Mouse (Mus musculus): ENCODE measurements around the gene Grin1.

The Grin1 gene

DNA sequence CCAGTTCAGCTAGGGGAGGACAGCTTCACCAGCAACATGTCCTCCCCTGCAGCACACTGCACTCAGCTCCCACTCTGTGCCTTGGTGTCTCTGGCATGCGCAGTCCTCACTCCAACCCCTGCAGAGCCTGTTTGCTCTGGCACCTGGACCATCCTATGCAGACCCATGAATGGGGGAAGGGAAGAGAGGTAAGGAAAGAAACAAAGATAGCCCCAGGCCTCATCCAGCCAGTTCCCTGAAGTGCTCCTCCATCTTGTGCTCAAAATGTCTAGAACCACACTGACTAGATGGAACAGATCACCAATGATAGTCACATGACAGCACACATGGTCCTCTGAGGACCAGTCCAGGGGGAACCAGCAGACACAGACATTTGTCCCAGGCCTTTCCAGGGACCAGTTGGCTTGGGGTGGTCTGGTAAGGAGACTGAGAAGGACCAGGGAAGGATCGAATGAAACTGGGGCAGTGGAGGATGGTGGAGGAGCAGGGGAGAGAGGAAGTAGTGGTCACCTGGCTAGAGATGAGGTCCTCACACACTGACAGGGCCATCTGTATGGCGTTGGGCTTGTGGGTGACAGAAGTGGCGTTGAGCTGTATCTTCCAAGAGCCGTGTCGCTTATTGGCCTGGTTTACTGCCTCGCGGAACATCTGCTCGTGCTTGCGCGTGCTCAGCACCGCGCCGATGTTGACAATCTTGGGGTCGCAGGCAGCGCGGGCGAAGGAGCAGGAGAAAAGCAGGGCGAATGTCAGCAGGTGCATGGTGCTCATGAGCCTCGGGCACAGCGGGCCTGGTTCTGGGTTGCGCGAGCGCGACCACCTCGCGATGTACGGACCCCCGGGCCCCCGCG, 644 bp downstream of the Grin1 start:
- peak; percentile 94 for DNase-seq (ENCODE audit: low read depth, low spot score)

DNA sequence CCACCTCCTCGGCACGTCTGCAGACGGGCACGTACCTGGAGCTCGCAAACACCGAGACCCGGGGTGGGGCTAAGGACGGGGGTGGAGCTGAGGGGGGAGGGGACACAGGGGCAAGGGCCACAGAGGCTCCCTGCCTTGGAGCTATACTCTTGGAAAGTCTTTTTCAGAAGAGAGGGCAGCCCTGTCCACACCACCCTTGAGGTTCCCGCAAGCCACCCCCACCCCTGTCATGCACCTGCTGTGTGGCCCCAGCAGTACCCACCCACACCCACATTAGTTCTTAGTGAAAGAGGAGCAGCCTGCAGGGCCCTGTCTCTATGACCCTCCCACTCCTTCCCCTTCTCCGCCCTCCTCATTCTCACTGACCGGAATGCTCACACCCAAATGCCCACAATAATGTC, 7.5 kb downstream of the Grin1 start:
- no peak for DNase-seq (ENCODE audit: low read depth, low spot score)

DNA sequence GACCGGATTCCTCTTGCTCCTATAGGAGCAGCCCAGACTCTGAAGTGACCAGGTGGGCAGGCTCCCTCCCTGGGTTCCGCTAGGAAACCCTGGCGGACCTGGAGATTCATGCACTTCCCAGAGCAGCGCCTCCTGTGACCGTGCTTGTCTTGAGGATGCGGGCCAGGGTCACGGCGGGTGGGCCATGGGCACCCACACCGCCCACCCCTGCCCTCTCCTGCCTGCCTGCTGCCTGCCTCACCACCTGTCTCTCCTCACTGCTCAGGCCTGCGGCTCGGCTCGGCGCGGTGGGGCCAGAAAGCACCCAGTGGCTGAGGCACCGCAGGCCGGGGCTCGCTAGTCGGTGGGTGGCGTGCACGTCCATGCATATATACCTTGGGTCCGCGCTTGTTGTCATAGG, 8.0 kb downstream of the Grin1 start:
- DNase-seq (ENCODE audit: low read depth, low spot score): no peak

DNA sequence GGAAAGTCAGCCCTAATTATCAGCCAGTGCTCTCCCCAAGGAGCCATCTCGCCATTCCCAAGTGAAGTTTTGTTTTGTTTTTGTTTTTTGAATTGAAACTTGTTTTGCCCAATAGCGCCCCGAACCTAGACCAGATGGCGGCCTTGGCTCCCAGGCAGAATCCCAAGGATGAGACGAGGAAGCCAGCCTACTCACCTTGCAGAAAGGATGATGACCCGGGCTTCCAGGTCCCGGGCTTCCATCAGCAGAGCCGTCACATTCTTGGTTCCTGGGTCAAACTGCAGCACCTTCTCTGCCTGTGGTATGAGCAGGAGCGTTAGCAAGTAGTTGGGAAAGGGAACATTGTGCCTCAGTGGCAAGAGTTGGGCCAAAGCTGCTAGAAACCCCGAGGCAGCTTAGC, 8.8 kb downstream of the Grin1 start:
- DNase-seq (ENCODE audit: low read depth, low spot score): no peak

DNA sequence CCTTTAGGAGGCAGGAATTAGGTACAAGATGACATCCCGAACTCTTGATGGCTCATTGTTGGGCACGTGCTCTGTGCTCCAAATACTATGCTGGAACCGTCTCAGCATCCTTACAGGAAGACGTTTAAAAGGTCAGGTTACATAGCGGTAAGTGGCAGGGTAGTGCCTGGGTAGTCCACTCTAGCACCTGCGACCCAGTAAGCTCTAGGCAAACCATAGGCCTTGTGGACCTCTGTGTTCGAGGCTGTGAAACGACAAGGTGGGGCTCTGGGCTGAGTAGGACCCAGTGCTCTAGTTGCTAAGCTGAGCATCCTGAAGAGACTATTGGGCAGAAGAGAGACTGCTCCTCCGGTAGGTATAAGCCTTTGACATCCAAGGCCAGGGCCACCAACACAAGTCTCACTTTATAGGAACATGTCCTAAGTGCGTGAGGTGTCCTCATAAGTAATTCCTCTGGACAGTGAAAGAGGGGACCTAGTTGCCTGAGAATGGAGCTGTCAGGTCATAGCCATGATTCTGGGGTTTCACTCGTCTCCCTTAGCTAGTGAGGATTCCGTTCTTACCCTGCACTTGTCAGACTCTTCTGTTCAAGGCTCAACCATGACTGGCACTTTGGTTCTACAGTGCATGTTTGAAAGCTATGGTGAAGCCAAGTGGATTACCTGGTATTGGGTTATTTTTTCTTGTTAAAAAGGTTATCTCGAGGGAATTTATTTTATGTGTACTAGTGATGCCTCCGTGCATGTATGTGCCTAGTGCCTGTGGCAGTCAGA, 13.2 kb downstream of the Grin1 start:
- DNase-seq (ENCODE audit: low read depth, low spot score): no peak

DNA sequence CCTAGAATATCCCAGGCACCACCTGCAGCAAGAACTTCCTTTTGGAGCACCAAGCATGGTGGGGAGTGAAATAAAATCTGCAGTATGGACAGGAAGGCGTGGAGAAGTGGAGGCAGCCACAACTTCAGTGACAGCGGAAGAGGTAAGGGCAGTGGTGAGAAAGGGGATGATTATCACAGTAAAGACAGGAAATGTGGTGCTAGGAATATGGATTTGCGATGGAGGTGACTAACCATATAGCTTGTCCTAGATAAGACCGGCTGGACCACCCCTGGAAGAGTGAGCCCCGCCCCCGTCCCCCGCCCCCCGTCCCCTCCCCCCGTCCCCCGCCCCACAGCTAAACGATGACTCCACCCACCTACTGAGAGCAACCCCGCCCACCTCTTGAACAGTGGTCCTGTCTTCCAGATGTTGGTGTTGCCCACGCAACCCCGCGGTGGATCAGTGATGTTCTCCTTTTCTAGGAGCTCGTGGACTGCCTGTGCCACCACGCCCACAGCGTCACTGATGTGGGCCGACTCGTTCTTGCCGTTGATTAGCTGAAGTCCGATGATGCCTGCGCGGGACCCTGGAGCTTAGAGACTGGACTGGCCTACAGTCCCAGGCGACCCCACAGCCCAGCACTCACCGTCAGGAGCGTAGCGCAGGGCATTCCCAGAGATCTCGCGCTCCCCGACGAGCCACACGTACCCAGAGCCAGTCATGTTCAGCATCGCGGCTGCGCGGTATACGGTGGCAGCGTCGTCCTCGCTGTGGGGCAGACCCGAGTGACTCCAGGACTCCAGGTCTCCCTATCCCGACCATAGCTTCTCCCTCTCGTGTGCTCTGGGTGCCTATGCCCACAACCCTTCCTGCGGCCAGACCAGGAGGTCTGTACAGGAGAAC, 14.1 kb downstream of the Grin1 start:
- peak; percentile 72 for DNase-seq (ENCODE audit: low read depth, low spot score)

DNA sequence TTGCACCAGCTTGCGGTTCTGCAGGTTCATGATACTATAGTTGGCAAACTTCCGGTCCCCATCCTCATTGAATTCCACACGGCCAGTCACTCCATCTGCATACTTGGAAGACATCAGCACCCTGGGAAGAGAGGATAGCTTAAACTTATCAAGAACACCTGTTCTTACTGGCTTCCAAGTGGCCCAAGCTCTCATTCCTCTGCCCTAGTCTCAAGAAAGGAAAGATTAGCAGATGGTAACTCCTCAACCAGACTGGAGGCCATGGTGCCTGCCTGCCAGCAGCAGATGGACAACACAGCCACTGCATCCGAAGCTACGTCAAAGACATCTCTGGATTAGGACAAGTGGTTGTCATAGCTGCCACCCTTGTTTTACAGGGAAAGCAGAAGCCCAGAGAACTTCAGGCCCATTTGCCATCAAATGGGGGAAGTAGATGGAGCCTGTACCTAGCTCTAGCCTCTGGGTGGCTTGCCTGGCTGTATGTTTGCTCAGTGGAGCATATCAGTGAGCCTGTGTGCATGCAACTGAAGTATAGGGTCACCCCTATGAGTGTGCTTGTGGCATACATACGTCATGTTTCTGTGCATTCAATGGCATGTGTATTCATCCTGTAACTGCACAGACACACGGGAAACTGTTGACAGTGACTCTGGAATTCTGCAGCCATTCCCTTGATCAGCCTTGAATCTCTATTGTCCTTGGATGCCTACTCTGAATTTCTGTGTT, 14.9 kb downstream of the Grin1 start:
- peak; percentile 93 for DNase-seq (ENCODE audit: low read depth, low spot score)

DNA sequence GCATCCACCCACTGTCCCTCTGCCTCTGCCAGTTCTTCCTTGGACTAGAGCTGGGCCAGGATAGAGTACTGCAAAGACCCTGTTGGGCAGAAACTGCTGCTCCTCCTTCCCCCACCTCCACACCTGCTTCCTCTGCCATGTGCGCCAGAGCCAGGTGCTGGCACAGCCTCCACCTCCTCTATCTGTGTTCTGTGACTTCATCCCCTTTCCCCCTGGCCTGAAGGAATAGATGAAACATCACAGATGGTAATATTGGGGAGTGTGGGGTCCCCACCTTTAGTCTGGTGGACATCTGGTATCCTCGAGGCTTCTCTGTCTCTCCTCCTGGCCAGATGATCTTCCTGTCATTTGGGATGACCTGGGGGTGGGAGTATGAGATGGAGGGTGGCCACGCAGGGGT, 15.5 kb downstream of the Grin1 start:
- DNase-seq (ENCODE audit: low read depth, low spot score): no peak

DNA sequence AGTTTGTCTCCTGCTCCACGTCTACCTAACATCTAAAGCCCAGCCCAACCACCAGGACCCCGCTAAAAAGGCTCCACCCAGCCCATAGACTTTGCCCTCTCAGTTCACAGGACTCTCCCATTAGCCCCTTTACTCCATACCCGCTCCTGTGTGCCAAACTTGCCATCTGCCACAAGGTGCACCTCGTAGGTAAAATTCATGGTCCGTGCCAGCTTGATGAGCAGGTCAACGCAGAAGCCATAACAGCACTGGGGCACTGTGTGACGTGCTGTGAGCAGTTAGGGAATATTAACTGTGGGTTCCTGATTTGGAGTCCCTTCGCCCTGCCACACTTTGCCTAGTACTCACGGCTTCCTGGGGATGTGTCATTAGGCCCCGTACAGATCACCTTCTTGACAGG, 20.9 kb downstream of the Grin1 start:
- DNase-seq (ENCODE audit: low read depth, low spot score): peak; percentile 79

DNA sequence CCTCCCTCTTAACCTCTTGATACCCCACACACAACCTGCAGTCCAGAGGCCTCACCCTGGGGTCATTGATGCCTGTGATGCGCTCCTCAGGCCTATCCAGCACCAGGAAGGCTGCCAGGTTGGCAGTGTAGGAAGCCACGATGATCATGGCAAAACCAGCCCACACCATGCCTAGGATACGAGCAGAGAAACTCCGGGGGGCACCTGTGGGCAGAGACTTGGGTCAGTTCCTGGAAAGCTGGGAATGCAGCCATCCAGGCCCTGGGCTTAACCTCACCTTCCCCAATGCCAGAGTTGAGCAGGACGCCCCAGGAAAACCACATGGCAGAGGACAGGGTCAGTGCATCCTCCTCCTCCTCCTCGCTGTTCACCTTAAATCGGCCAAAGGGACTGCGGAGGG, 21.9 kb downstream of the Grin1 start:
- DNase-seq (ENCODE audit: low read depth, low spot score): no peak

DNA sequence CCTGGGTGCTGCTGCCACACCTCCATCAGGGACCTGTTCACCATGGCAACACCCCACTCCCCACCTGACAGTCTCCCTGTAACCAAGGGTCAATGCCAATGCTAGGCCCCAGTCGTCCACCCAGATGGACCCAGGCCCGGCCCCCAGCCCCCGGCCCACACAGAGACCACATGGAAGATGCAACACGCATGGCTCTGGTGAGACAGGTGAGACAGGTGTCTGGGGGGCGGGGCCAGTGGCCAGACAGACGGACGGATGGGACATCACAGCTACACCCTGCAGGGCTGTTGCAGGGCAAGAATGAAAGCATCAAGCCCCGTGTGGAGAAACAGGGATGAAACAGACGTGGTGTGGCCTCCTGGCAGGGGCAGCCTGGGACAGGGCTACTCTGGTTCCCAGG, 25.3 kb downstream of the Grin1 start:
- no peak for DNase-seq (ENCODE audit: low read depth, low spot score)

DNA sequence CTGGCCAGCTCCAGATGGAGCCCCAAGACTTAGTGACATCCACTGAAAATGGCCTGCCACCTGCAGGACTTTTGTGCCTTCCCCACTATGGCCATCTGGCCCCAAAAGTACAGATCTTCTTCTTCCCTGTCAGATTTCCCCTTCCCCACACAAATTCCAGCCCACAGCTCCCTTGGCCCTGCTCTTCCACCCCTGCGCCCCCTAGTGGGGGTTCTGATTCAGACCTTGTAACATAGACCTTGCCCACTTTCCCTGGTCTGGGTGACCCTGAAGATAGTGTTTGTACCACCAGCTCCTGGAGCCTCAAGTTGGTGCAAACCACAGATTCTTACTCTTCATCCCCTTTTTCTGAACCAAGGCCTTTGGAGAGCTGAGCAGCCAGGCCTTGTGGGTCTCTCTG, 26.1 kb downstream of the Grin1 start:
- DNase-seq (ENCODE audit: low read depth, low spot score): peak; percentile 80

DNA sequence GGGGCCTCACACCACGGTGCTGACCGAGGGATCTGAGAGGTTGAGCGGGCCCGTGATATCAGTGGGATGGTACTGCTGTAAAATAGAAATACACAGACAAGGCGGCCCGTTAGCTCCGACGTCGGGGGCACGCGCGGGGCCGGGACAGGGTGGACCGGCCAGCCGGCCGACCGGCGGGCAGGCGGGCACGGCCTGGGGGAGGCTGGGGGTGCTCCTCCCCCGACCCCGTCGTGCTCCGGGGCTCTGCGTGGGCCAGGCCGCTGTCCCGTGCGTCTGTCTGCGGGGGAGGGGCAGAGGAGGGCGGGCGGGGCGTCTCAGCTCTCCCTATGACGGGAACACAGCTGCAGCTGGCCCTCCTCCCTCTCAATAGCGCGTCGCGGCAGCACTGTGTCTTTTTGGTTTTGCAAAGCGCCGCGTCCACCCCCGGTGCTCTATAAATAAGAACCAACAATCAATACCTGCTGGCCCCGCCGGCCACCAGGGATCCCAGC, 26.9 kb downstream of the Grin1 start:
- DNase-seq (ENCODE audit: low read depth, low spot score): peak; percentile 81

DNA sequence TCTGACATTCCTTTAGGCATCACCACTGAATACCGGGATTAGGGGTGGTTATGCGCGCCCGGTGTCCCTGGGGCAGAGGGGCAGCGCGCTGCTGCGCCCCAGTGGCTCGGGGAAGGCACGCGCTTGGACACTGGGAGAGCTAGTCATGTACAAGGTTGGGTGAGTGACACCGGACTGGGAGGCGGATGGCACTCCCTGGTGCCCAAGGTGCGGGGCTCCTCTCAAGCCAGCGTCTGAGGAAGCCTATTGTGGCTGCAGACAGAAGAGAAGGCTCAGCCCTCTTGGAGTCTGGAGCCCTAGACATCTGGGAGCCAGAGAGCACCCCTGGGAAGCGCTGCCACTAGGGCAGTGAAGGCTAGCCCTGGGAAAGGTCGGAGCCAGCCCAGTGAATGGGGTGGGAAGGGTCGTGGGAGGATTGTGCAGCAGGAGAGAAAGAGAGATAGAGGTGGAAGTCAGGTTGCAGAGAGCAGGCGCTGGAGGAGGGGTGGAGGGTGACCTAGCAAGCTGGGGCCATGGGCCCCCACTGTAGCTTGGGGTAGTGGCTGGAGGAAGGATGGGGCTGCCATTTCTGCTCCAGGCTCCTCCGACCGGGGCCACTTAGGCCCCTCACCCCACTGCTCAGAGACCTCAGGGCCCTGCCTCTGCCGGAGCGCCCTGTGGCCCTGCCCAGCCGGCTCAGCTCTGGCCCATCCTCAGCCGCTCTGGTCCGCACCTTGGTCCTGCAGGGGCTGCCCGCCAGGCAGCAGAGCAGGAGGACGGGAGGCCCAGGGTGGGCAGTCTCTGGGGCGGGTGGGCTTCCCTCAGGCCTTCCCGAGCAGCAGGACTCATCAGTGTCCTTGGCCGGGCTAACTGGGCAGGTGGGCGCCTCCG, 27.6 kb downstream of the Grin1 start:
- DNase-seq (ENCODE audit: low read depth, low spot score): no peak

DNA sequence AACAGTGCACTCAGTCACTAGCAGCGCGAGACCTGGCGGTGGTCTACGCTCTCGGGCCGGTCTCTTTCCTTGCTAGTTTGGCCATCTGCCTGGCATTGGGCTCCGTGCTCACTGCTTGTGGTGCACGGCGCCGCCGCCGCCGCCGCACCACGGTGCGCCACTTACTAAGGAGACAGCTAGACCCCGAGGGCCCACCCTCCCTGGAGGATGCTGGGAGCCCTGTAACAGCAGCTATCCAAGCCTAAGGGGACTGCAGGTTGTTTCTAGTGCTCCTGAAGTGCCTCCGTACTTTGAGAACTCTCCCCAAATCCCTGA, 28.2 kb downstream of the Grin1 start:
- no peak for DNase-seq (ENCODE audit: low read depth, low spot score)

DNA sequence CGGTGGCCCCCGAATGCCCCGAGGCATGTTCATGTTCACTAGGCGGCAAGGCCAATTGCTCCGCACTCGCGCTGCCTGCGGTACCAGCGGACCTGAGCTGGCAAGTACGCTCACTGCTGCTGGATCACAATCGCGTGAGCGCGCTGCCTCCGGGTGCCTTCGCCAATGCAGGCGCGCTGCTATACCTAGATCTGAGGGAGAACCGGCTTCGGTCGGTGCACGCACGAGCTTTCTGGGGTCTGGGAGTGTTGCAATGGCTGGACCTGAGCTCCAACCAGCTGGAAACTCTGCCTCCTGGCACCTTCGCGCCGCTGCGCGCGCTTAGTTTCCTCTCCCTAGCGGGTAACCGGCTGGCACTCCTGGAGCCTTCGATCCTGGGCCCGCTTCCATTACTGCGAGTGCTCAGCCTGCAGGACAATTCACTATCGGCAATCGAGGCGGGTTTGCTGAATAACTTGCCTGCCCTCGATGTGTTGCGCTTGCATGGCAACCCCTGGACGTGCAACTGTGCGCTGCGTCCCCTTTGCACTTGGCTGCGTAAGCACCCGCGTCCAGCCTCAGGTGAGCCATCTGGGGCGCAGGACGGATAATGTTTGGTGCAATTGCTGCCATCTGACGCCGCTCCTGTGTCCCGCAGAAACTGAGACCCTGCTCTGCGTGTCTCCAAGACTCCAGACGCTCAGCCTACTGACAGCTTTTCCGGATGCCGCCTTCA, 28.7 kb downstream of the Grin1 start:
- peak; percentile 86 for DNase-seq (ENCODE audit: low read depth, low spot score)

DNA sequence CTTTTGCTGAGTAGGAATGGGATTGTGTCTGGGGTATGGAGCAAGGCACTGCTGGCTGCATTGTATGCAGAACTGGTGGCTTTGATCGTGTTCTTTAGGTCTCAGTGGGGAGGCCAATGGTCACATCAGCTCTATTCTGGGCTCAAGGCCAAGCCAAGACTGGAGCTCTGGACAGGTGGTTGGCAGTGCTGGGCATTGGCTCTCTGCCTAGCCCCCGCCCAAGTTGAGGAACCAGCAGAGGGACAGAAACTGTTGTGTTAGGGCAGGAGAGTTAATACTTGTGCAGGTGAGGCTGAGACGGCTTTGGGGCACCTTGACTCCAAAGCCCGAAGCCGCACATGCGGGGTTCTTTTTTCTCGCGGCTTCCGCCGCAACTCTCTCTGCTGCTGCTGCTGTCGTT, 29.3 kb downstream of the Grin1 start, which contains the start of gene Lrrc26:
Gene Lrrc26 (plus strand): TSS at position 265 of the 400 bp plus-strand sequence.
- DNase-seq (ENCODE audit: low read depth, low spot score): peak; percentile 81

DNA sequence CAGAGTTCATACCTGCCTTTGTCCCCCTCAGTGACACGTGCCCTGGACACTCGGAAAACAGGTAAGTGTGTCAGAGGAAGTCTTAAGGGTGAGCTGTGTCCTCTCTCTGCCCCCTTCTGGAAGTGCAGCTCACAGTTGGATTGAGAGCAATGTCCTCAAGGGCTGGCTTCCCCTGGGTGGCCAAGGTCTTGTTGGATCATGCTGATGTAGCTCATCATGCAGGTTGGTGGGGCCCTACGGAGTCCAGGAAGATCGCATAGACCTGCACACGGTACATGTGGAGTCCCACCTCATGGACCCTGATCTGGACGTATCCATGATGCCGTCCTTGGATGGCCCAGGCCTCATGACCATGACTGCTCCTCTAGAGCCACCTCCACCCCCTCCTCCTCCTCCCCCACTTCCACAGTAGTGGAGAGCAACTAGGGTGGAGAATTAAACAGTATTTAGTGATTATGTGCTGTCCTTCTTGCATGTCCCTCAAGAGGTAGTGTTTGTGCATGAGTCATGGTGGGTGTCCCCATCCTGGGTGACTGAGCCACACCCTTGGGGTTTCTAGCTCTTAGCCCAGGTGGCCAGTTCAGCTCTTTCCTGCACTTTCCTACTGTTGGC, 30.1 kb downstream of the Grin1 start:
- no peak for DNase-seq (ENCODE audit: low read depth, low spot score)

Data from brain, adult 2 months (tissue).